Mouse (Mus musculus) midbrain, embryonic 16.5 days (tissue): ENCODE measurements at regions not wholly inside any gene's neighbourhood (a gene's known extent, or its start where the extent isn't known, plus 50 kb on each side); places are given as distances from the start of the nearest gene placed in this dataset.

Source experiments
- ATAC-seq: fragments of 200-750 bp; cut with Nextera tagmentation; 2 replicates; pipeline ENCODE4 v1.8.0; 2017; ENCODE audit warnings: moderate TSS enrichment
- H3K27ac ChIP-seq: fragments of 300-500 bp; sonication (generic); 2 replicates; pipeline ENCODE4 v1.5.1; 2014; ENCODE audit warnings: mild to moderate bottlenecking, low read length, mixed read lengths
- H3K27me3 ChIP-seq: fragments of 300-500 bp; sonication (generic); 2 replicates; pipeline ENCODE4 v1.6.1; 2014; ENCODE audit warnings: low read depth, low read length, mixed read lengths; ENCODE audit not compliant: control insufficient read depth, insufficient read depth
- H3K36me3 ChIP-seq: fragments of 300-500 bp; sonication (generic); 2 replicates; pipeline ENCODE4 v1.6.1; 2014; ENCODE audit warnings: mild to moderate bottlenecking, low read length, moderate library complexity, mixed read lengths; ENCODE audit not compliant: control insufficient read depth, insufficient read depth
- H3K4me1 ChIP-seq: fragments of 300-500 bp; sonication (generic); 2 replicates; pipeline ENCODE4 v1.6.1; 2014; ENCODE audit warnings: mild to moderate bottlenecking, low read length, mixed read lengths; ENCODE audit not compliant: control insufficient read depth, insufficient read depth
- H3K4me2 ChIP-seq: fragments of 300-500 bp; sonication (generic); 2 replicates; pipeline ENCODE4 v1.6.1; 2014; ENCODE audit warnings: mild to moderate bottlenecking, low read length, mixed read lengths
- H3K4me3 ChIP-seq: fragments of 300-500 bp; sonication (generic); 2 replicates; pipeline ENCODE4 v1.5.1; 2014; ENCODE audit warnings: low read depth, mild to moderate bottlenecking, low read length, moderate library complexity, mixed read lengths
- H3K9ac ChIP-seq: fragments of 300-500 bp; sonication (generic); 2 replicates; pipeline ENCODE4 v1.6.1; 2014; ENCODE audit warnings: low read depth, low read length, mixed read lengths
- H3K9me3 ChIP-seq: fragments of 300-500 bp; sonication (generic); replicated peaks from 2 replicates; pipeline ENCODE4 v1.6.1; 2014; ENCODE audit warnings: mild to moderate bottlenecking, low read length, mixed read lengths; ENCODE audit not compliant: control insufficient read depth, poor library complexity, severe bottlenecking
- WGBS: fragments of 180-500 bp; shearing (Covaris S2); extraction: QIAGEN DNeasy Blood & Tissue Kit; methylation state at CpG from one replicate; pipeline ENCODE4 v1.1.7; 2014; 5-methylcytosine and 5-hydroxymethylcytosine counted together

GRCm38 (mm10) chr19:54462480-54462879 lies 418.5 kb downstream of the Adra2a start:
- no peak for ATAC-seq
- Histone ChIP-seq H3K4me1 (no peaks in the 10 kb centered on the region), H3K9ac (no peak overlapping the region), H3K9me3 (no peaks in the 10 kb centered on the region), H3K27ac (no peak overlapping the region), H3K36me3 (no peaks in the 10 kb centered on the region), H3K27me3 (no peaks in the 10 kb centered on the region), H3K4me3 (no peak overlapping the region), H3K4me2 (no peak overlapping the region)
- 95% methylated on average over 2 of the region's 2 CpGs for WGBS

- Histone ChIP-seq H3K4me3 (no peak overlapping the region), H3K36me3 (no peaks in the 10 kb centered on the region), H3K27ac (no peak overlapping the region), H3K27me3 (no peaks in the 10 kb centered on the region), H3K4me2 (no peak overlapping the region), H3K9ac (no peak overlapping the region), H3K4me1 (no peaks in the 10 kb centered on the region), H3K9me3 (no peaks in the 10 kb centered on the region)
- ATAC-seq: no peak
- WGBS: 85% methylated on average over 5 of the region's 5 CpGs
Observed at GRCm38 (mm10) chr19:54470034-54470433, 426.1 kb downstream of the Adra2a start.

- Histone ChIP-seq H3K9ac (no peak overlapping the region), H3K27ac (no peak overlapping the region), H3K36me3 (no peaks in the 10 kb centered on the region), H3K9me3 (no peaks in the 10 kb centered on the region), H3K4me3 (no peak overlapping the region), H3K4me2 (no peak overlapping the region), H3K4me1 (no peaks in the 10 kb centered on the region), H3K27me3 (no peaks in the 10 kb centered on the region)
- ATAC-seq: no peak
- 57% methylated on average over 3 of the region's 3 CpGs for WGBS
Observed at GRCm38 (mm10) chr19:54498066-54498465, 454.1 kb downstream of the Adra2a start.

- Histone ChIP-seq H3K9ac (no peak overlapping the region), H3K9me3 (no peaks in the 10 kb centered on the region), H3K4me1 (no peaks in the 10 kb centered on the region), H3K4me3 (no peak overlapping the region), H3K4me2 (no peak overlapping the region), H3K36me3 (no peaks in the 10 kb centered on the region), H3K27ac (no peak overlapping the region), H3K27me3 (no peaks in the 10 kb centered on the region)
- ATAC-seq: no peak
Observed at GRCm38 (mm10) chr19:54533858-54534257, 489.9 kb downstream of the Adra2a start.

GRCm38 (mm10) chr19:54555351-54555750 lies 511.4 kb downstream of the Adra2a start:
- Histone ChIP-seq H3K4me3 (no peak overlapping the region), H3K9me3 (0 out of 2 replicates have a peak, but pooled peaks cover 2% of the 10 kb centered on the region), H3K36me3 (no peaks in the 10 kb centered on the region), H3K27ac (no peak overlapping the region), H3K4me1 (no peaks in the 10 kb centered on the region), H3K4me2 (no peak overlapping the region), H3K27me3 (no peaks in the 10 kb centered on the region), H3K9ac (no peak overlapping the region)
- ATAC-seq: no peak
- WGBS: 91% methylated on average over 3 of the region's 3 CpGs

GRCm38 (mm10) chr19:54557984-54558383 lies 514.0 kb downstream of the Adra2a start:
- H3K27me3 ChIP-seq: no peaks in the 10 kb centered on the region
- WGBS: 37% methylated on average over 3 of the region's 3 CpGs
- no peak overlapping the region for H3K9ac ChIP-seq
- no peak overlapping the region for H3K27ac ChIP-seq
- H3K9me3 ChIP-seq: no peaks in the 10 kb centered on the region
- H3K36me3 ChIP-seq: no peaks in the 10 kb centered on the region
- no peak for ATAC-seq
- H3K4me1 ChIP-seq: no peaks in the 10 kb centered on the region
- no peak overlapping the region for H3K4me2 ChIP-seq
- no peak overlapping the region for H3K4me3 ChIP-seq

- 0 out of 2 replicates have a peak, but pooled peaks cover 2% of the 10 kb centered on the region for H3K4me1 ChIP-seq
- H3K27ac ChIP-seq: no peak overlapping the region
- 90% methylated on average over 2 of the region's 2 CpGs for WGBS
- ATAC-seq: no peak
- no peaks in the 10 kb centered on the region for H3K9me3 ChIP-seq
- H3K9ac ChIP-seq: no peak overlapping the region
- H3K36me3 ChIP-seq: no peaks in the 10 kb centered on the region
- H3K4me3 ChIP-seq: no peak overlapping the region
- H3K27me3 ChIP-seq: no peaks in the 10 kb centered on the region
- no peak overlapping the region for H3K4me2 ChIP-seq
Observed at GRCm38 (mm10) chr19:54583574-54583973, 539.6 kb downstream of the Adra2a start.

- ATAC-seq: peak; percentile 54
- 0 out of 2 replicates have a peak, but pooled peaks cover 2% of the 10 kb centered on the region for H3K4me1 ChIP-seq
- WGBS: 30% methylated on average over 3 of the region's 3 CpGs
- no peaks in the 10 kb centered on the region for H3K9me3 ChIP-seq
- H3K27ac ChIP-seq: no peak overlapping the region
- no peaks in the 10 kb centered on the region for H3K36me3 ChIP-seq
- no peak overlapping the region for H3K9ac ChIP-seq
- no peak overlapping the region for H3K4me2 ChIP-seq
- H3K4me3 ChIP-seq: no peak overlapping the region
- H3K27me3 ChIP-seq: no peaks in the 10 kb centered on the region
Observed at GRCm38 (mm10) chr19:54584687-54585237, 540.8 kb downstream of the Adra2a start.

GRCm38 (mm10) chr19:54585326-54585725 lies 541.4 kb downstream of the Adra2a start:
- no peak overlapping the region for H3K4me3 ChIP-seq
- no peaks in the 10 kb centered on the region for H3K27me3 ChIP-seq
- H3K36me3 ChIP-seq: no peaks in the 10 kb centered on the region
- WGBS: 73% methylated on average over 1 of the region's 1 CpGs
- ATAC-seq: no peak
- no peak overlapping the region for H3K4me2 ChIP-seq
- no peak overlapping the region for H3K27ac ChIP-seq
- no peaks in the 10 kb centered on the region for H3K9me3 ChIP-seq
- H3K4me1 ChIP-seq: 0 out of 2 replicates have a peak, but pooled peaks cover 2% of the 10 kb centered on the region
- no peak overlapping the region for H3K9ac ChIP-seq
